Mouse (Mus musculus): Measurements from ENCODE around the gene Limd2. TPM values are rescaled to one million over a fixed set of nuclear protein-coding genes. Genes with fewer than 3 reads are reported as not detected.
A peak's percentile ranks its signal among the peaks of the same experiment; 100 is the strongest.

Gene Limd2
- polyA plus RNA-seq, 1 experiment: 218 TPM

GRCm38 (mm10) chr11:106158081-106158929 is 2.4 kb downstream of the Limd2 start:
- TF ChIP-seq GATA1 (IDR thresholded peaks at IDR 0.05; ENCODE audit: low read length): no peak

- TF ChIP-seq GATA1 (IDR thresholded peaks at IDR 0.05; ENCODE audit: low read length): no peak
Observed at GRCm38 (mm10) chr11:106157154-106157553, 3.5 kb downstream of the Limd2 start.

GRCm38 (mm10) chr11:106156257-106156656 is 4.4 kb downstream of the Limd2 start:
- TF ChIP-seq GATA1 (IDR thresholded peaks at IDR 0.05; ENCODE audit: low read length): no peak

- no peak for TF ChIP-seq GATA1 (IDR thresholded peaks at IDR 0.05; ENCODE audit: low read length)
Observed at GRCm38 (mm10) chr11:106155761-106156160, 4.9 kb downstream of the Limd2 start.

GRCm38 (mm10) chr11:106154770-106155169 is 5.9 kb downstream of the Limd2 start:
- no peak for TF ChIP-seq GATA1 (IDR thresholded peaks at IDR 0.05; ENCODE audit: low read length)

- TF ChIP-seq GATA1 (IDR thresholded peaks at IDR 0.05; ENCODE audit: low read length): no peak
Observed at GRCm38 (mm10) chr11:106154091-106154490, 6.6 kb downstream of the Limd2 start.

GRCm38 (mm10) chr11:106152132-106152531 is 8.5 kb downstream of the Limd2 start:
- no peak for TF ChIP-seq GATA1 (IDR thresholded peaks at IDR 0.05; ENCODE audit: low read length)

- no peak for TF ChIP-seq GATA1 (IDR thresholded peaks at IDR 0.05; ENCODE audit: low read length)
Observed at GRCm38 (mm10) chr11:106151219-106151618, 9.4 kb downstream of the Limd2 start.

- peak; percentile 39 for TF ChIP-seq GATA1 (IDR thresholded peaks at IDR 0.05; ENCODE audit: low read length)
Observed at GRCm38 (mm10) chr11:106134580-106135528, 25.8 kb downstream of the Limd2 start.

GRCm38 (mm10) chr11:106132516-106132915 is 28.1 kb downstream of the Limd2 start:
- TF ChIP-seq GATA1 (IDR thresholded peaks at IDR 0.05; ENCODE audit: low read length): no peak

GRCm38 (mm10) chr11:106129477-106129876 is 31.2 kb downstream of the Limd2 start:
- TF ChIP-seq GATA1 (IDR thresholded peaks at IDR 0.05; ENCODE audit: low read length): peak; percentile 44

GRCm38 (mm10) chr11:106125827-106126226 is 34.8 kb downstream of the Limd2 start:
- no peak for TF ChIP-seq GATA1 (IDR thresholded peaks at IDR 0.05; ENCODE audit: low read length)

- TF ChIP-seq GATA1 (IDR thresholded peaks at IDR 0.05; ENCODE audit: low read length): no peak
Observed at GRCm38 (mm10) chr11:106124784-106125183, 35.9 kb downstream of the Limd2 start.

GRCm38 (mm10) chr11:106122736-106123135 is 37.9 kb downstream of the Limd2 start:
- TF ChIP-seq GATA1 (IDR thresholded peaks at IDR 0.05; ENCODE audit: low read length): no peak

- no peak for TF ChIP-seq GATA1 (IDR thresholded peaks at IDR 0.05; ENCODE audit: low read length)
Observed at GRCm38 (mm10) chr11:106122221-106122620, 38.4 kb downstream of the Limd2 start.

GRCm38 (mm10) chr11:106111688-106112087 is 49.0 kb downstream of the Limd2 start:
- no peak for TF ChIP-seq GATA1 (IDR thresholded peaks at IDR 0.05; ENCODE audit: low read length)

Other genes with a start within 250 kb of the Limd2 start
- not detected in 2 replicates for gene Cyb561, start 207.5 kb downstream of the Limd2 start, polyA plus RNA-seq (2012)
- gene Ace, start 192.9 kb downstream of the Limd2 start, polyA plus RNA-seq (2012): not detected in 2 replicates
- not detected in 2 replicates for gene Ace3, start 166.2 kb downstream of the Limd2 start, polyA plus RNA-seq (2012)
- not detected in 2 replicates for gene Kcnh6, start 152.7 kb downstream of the Limd2 start, polyA plus RNA-seq (2012)
- 37.1 and 91.6 TPM in 2 replicates for gene Dcaf7, start 124.0 kb downstream of the Limd2 start, polyA plus RNA-seq (2012)
- 19.8 and 20.1 TPM in 2 replicates for gene Taco1, start 94.8 kb downstream of the Limd2 start, polyA plus RNA-seq (2012)
- 3.1 and 3.5 TPM in 2 replicates for gene Map3k3, start 76.2 kb downstream of the Limd2 start, polyA plus RNA-seq (2012)
- not detected in 2 replicates for gene Gm10840, start within 50 bp of the Limd2 start, polyA plus RNA-seq (2012)
- gene Strada, start 41.3 kb upstream of the Limd2 start, polyA plus RNA-seq (2012): 34.1 and 40.1 TPM in 2 replicates
- gene Ccdc47, start 55.5 kb upstream of the Limd2 start, polyA plus RNA-seq (2012): 2.1 and 3.0 TPM in 2 replicates
- gene Ddx42, start 56.1 kb upstream of the Limd2 start, polyA plus RNA-seq (2012): 29.6 and 36.2 TPM in 2 replicates
- 7.3 and 23.1 TPM in 2 replicates for gene Ftsj3, start 95.2 kb upstream of the Limd2 start, polyA plus RNA-seq (2012)
- gene Psmc5, start 95.3 kb upstream of the Limd2 start, polyA plus RNA-seq (2012): 54.4 and 72.5 TPM in 2 replicates
- 109 and 155 TPM in 2 replicates for gene Smarcd2, start 112.1 kb upstream of the Limd2 start, polyA plus RNA-seq (2012)
- gene Tcam1, start 115.8 kb upstream of the Limd2 start, polyA plus RNA-seq (2012): 0.04 TPM in 1 of 2 replicates, not detected in the other
- not detected in 2 replicates for gene Gh, start 141.0 kb upstream of the Limd2 start, polyA plus RNA-seq (2012)
- gene Cd79b, start 153.9 kb upstream of the Limd2 start, polyA plus RNA-seq (2012): not detected in 2 replicates
- not detected in 2 replicates for gene Scn4a, start 192.4 kb upstream of the Limd2 start, polyA plus RNA-seq (2012)
- gene Prr29, start 204.6 kb upstream of the Limd2 start, polyA plus RNA-seq (2012): not detected in 2 replicates
- gene Icam2, start 227.2 kb upstream of the Limd2 start, polyA plus RNA-seq (2012): 50.5 and 63.1 TPM in 2 replicates